Mouse (Mus musculus): Measurements from ENCODE around the gene Ankrd16. TPM values are rescaled to one million over a fixed set of nuclear protein-coding genes. Genes with fewer than 3 reads are reported as not detected.
A peak's percentile ranks its signal among the peaks of the same experiment; 100 is the strongest.

Ankrd16 gene
- polyA plus RNA-seq, 1 experiment from 2014 or later: 51.0 TPM

DNA sequence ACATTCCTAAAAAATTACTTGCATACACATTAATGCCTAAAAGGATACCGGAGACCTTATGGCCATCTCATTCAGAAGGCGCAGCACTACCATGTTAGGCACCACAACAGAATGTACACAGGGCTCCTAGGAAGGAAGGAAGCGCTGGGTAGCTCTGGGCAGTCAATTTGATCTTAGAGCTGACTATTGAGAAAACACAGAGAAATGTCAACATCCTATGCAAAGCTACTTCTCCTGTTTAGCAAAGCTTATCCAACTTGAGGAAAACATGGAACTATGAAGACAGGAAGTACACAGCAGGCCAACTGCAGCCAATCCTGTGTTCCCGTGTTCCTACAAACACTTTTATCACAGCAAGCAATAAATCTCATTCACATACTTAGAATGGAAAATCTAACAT, 6.0 kb upstream of the Ankrd16 start:
- in situ Hi-C loops (cut with MboI; ENCODE audit: low pct_unique_long_range_greater_than_20kb): loop anchor here (25.0 kb wide), 1 partner anchor 1684 kb away; the partner anchor contains the start of genes Atp5c1 and Kin
- DNase-seq (ENCODE audit: low read depth, low spot score): no peak
- CTCF ChIA-PET: interaction anchor here (1.5 kb wide), 1 partner anchor 9 kb away, joined by 3 read pairs; no protein-coding TSS in a partner anchor

DNA sequence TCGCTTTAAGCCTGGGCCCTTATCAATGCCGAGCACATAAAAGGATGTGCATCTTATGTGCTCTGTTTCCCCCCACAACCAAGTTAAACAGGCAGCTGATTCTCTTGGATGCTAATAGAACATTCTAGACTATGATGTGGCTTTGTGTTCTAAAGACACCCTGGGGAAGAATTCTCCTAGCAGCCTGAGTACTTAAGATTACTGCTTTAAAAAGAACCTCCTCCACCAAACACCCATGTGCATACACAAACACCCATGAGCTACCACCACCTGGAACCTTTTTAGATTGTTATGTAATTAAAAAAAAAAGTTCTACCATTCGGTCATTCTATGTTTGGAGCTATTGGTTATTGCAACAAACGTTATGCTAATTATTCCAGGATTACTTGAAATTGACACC, 5.3 kb upstream of the Ankrd16 start:
- no peak for DNase-seq (ENCODE audit: low read depth, low spot score)
- POLR2A ChIA-PET: no interaction called here
- no peaks in the 10 kb centered on the region for H3K27me3 ChIP-seq
- in situ Hi-C loops (cut with MboI; ENCODE audit: low pct_unique_long_range_greater_than_20kb): loop anchor here (25.0 kb wide), 1 partner anchor 1685 kb away; the partner anchor contains the start of genes Atp5c1 and Kin
- CTCF ChIA-PET: interaction anchor here (1.5 to 1.6 kb wide), 2 partner anchors 8 to 9 kb away, joined by 3 to 4 read pairs; no protein-coding TSS in a partner anchor
- no peak for TF ChIP-seq CTCF (IDR thresholded peaks at IDR 0.05)
- no peak for ATAC-seq

More for the DNA sequence above, 6.0 kb upstream of the Ankrd16 start:
- H3K27me3 ChIP-seq: no peaks in the 10 kb centered on the region
- no peak for ATAC-seq
- POLR2A ChIA-PET: no interaction called here
- TF ChIP-seq CTCF (IDR thresholded peaks at IDR 0.05): no peak

DNA sequence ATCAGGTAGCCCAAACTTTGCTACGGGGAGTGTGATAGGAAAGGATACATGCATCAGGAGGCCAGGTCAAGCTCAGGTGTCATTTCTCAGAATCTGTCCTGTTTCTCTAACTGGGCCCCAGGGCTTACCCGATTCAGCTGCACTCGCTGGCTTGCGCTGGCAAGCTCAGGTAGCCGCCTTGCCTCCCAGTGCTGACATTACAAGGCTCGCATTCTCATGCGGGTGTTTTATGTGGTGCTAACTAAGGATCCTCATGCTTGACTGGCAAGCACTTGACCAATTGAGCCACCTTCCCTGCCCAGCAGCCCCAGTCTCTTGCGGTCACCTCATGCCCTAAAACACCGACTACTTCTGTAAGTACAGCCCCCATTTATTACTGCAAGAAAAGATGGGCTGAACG, 3.2 kb upstream of the Ankrd16 start:
- ATAC-seq (no peak), DNase-seq (ENCODE audit: low read depth, low spot score) (no peak)
- no peak for TF ChIP-seq CTCF (IDR thresholded peaks at IDR 0.05)
- in situ Hi-C loops (cut with MboI; ENCODE audit: low pct_unique_long_range_greater_than_20kb): loop anchor here (25.0 kb wide), 1 partner anchor 1687 kb away; the partner anchor contains the start of genes Atp5c1 and Kin
- ChIA-PET POLR2A (no interaction called here), CTCF (interaction anchor here (1.4 kb wide), 1 partner anchor 9 kb away, joined by 5 read pairs; no protein-coding TSS in a partner anchor)
- no peaks in the 10 kb centered on the region for H3K27me3 ChIP-seq

DNA sequence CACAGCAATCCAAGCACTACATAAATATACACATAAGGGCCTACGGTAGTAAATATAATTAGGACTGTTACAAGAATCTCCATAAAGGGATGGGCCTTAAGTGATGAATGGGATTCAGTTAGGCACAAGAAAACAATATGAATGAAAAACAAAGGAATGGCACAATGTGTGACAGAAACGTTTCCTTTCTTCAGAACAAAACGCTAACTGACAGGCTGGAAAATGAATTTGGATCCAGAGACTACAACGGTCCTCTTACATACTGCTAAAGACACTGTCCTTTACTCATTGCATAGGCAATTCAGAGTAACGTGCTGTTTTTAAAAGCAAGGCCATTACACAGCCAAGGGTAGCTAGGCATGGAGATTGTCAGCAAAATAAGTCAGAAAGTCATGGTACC, 2.6 kb upstream of the Ankrd16 start:
- TF ChIP-seq CTCF (IDR thresholded peaks at IDR 0.05): no peak
- POLR2A ChIA-PET: no interaction called here
- in situ Hi-C loops (cut with MboI; ENCODE audit: low pct_unique_long_range_greater_than_20kb): loop anchor here (5.0 to 25.0 kb wide), 2 partner anchors 637 to 1462 kb away; no protein-coding TSS in a partner anchor

DNA sequence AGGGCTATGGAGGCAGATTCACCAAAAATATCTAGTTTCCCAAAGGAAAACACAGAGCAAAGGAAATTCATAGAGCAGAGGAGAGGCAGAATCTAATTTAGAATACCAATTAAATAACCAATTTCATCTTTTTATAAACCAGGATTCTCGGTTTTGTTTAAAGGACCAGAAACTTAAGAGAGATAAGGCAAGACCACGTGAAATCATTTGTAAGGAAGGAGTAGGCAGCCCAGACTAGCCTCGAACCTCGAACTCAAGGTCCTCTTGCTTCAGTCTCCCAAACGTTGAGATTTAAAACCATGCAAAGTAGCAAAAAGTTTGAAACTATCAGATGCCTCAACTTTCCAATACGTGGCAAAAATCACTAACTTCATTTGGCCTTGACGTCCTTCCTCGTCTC, 1.3 kb upstream of the Ankrd16 start:
- no peak for DNase-seq (ENCODE audit: low read depth, low spot score)
- TF ChIP-seq CTCF (IDR thresholded peaks at IDR 0.05): no peak
- POLR2A ChIA-PET: no interaction called here
- ATAC-seq: no peak
- H3K27me3 ChIP-seq: no peaks in the 10 kb centered on the region
- CTCF ChIA-PET: no interaction called here
- in situ Hi-C loops (cut with MboI; ENCODE audit: low pct_unique_long_range_greater_than_20kb): loop anchor here (5.0 to 25.0 kb wide), 2 partner anchors 636 to 1461 kb away; no protein-coding TSS in a partner anchor

More for the DNA sequence above, 2.6 kb upstream of the Ankrd16 start:
- ATAC-seq (no peak), DNase-seq (ENCODE audit: low read depth, low spot score) (no peak)
- no peaks in the 10 kb centered on the region for H3K27me3 ChIP-seq
- CTCF ChIA-PET: interaction anchor here (1.4 kb wide), 1 partner anchor 9 kb away, joined by 5 read pairs; no protein-coding TSS in a partner anchor

DNA sequence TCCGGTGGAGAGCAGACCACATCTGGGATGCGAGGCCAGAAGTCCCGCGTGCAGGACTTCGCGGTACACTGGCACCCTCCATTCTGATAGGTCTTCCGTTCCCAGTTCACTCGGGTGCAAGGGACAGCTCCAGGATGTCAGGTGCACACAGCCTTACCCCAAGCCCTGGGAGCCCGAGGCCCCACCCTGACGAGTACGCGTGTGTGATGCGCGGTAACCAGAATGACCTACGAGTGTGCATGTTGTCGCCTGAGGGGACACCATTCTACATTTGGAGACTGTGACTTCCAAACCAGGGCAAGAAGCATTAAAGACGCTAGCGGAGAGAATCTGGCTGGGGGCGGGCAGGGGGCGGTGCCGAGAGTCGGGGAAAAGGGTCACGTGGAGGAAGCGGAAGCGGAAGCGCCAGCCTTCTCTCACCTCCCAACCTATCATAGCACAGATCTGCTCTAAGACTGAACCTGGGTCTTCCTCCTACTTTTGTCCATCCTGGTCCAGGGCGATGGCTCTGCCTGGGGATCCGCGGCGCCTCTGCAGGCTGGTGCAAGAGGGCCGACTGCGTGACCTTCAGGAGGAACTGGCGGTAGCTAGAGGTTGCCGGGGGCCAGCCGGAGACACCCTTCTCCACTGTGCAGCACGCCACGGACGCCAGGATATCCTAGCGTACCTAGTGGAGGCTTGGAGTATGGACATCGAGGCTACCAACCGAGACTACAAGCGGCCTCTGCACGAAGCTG, 579 bp downstream of the Ankrd16 start:
- H3K27me3 ChIP-seq: no peaks in the 10 kb centered on the region
- in situ Hi-C loops (cut with MboI; ENCODE audit: low pct_unique_long_range_greater_than_20kb): loop anchor here (5.0 to 25.0 kb wide), 2 partner anchors 634 to 1459 kb away; no protein-coding TSS in a partner anchor
- TF ChIP-seq CTCF (IDR thresholded peaks at IDR 0.05): no peak
- ATAC-seq (peak; percentile 72), DNase-seq (ENCODE audit: low read depth, low spot score) (peak; percentile 34)
- ChIA-PET CTCF (no interaction called here), POLR2A (interaction anchor here (1.5 kb wide), 1 partner anchor 11 kb away, joined by 3 read pairs; no protein-coding TSS in a partner anchor)

DNA sequence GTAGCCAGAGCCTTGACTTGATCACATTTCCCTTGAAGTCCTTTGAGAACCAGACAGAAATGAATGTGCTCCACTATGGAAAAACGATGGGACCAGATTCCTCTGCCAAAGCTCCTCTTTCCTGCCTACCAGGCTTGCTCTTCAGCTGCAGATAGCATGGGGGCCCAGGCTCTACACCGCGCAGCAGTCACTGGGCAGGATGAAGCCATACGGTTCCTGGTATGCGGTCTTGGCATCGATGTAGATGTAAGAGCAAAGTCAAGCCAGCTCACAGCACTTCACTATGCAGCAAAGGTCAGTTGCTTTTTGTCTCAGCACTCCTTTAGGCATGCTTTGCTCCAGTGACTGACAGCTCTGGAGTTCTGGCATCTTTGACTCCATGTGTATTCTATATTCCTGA, 6.5 kb downstream of the Ankrd16 start:
- in situ Hi-C loops (cut with MboI; ENCODE audit: low pct_unique_long_range_greater_than_20kb): loop anchor here (25.0 kb wide), 1 partner anchor 1453 kb away; no protein-coding TSS in a partner anchor
- POLR2A ChIA-PET: no interaction called here
- no peak for TF ChIP-seq CTCF (IDR thresholded peaks at IDR 0.05)
- no peaks in the 10 kb centered on the region for H3K27me3 ChIP-seq
- DNase-seq (ENCODE audit: low read depth, low spot score): no peak
- CTCF ChIA-PET: interaction anchor here (2.8 kb wide), 1 partner anchor 10 kb away, joined by 8 read pairs; no protein-coding TSS in a partner anchor
- ATAC-seq: no peak

DNA sequence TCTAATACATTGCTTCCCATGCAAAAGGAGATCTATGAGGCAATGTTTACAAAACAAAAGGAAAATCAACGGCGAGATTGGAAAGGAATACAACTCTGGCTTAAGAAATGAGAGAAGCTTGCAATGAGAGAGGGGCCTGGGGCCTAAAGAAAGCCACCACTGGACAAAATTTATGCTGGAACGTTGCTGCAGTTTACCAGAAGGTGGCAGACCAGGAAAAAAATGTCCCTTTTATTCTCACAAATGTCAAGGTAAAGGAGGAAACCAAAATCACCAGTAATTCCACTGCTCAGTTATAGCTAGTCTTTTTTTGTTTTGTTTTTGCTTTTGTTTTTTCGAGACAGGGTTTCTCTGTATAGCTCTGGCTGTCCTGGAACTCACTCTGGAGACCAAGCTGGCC, 17.0 kb downstream of the Ankrd16 start:
- in situ Hi-C loops (cut with MboI; ENCODE audit: low pct_unique_long_range_greater_than_20kb): loop anchor here (25.0 kb wide), 1 partner anchor 1443 kb away; no protein-coding TSS in a partner anchor
- DNase-seq (ENCODE audit: low read depth, low spot score): no peak
- peak; percentile 41 for TF ChIP-seq CTCF (IDR thresholded peaks at IDR 0.05)
- H3K27me3 ChIP-seq: no peaks in the 10 kb centered on the region
- CTCF ChIA-PET: interaction anchor here (2.1 kb wide), 1 partner anchor 11 kb away, joined by 8 read pairs; no protein-coding TSS in a partner anchor
- ATAC-seq: no peak
- POLR2A ChIA-PET: no interaction called here

DNA sequence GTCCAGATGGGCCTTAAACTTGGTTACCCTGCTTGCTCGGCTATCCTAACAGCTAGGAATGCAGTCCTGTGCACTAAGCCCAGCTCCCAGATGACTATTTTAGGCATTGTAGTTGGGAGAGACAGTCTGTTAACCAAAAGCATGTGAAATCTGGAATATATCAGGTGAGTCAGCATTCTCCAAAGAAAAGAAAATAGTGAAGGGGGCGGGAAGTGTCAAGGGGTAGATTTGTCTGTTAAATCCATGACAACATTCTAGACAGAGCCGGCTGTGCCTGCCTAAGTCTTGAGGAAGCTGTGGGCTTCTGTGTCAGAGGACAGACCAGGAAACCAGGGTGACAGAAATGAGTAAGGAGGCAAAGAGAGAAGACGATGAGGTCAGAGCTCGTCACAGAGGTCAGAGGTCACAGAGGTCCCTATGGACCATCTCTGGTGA, 20.3 kb downstream of the Ankrd16 start:
- no peaks in the 10 kb centered on the region for H3K27me3 ChIP-seq
- no peak for TF ChIP-seq CTCF (IDR thresholded peaks at IDR 0.05)
- ATAC-seq: peak; percentile 88
- CTCF ChIA-PET: no interaction called here
- in situ Hi-C loops (cut with MboI; ENCODE audit: low pct_unique_long_range_greater_than_20kb): loop anchor here (25.0 kb wide), 1 partner anchor 1439 kb away; no protein-coding TSS in a partner anchor
- POLR2A ChIA-PET: no interaction called here
- DNase-seq (ENCODE audit: low read depth, low spot score): peak; percentile 51

DNA sequence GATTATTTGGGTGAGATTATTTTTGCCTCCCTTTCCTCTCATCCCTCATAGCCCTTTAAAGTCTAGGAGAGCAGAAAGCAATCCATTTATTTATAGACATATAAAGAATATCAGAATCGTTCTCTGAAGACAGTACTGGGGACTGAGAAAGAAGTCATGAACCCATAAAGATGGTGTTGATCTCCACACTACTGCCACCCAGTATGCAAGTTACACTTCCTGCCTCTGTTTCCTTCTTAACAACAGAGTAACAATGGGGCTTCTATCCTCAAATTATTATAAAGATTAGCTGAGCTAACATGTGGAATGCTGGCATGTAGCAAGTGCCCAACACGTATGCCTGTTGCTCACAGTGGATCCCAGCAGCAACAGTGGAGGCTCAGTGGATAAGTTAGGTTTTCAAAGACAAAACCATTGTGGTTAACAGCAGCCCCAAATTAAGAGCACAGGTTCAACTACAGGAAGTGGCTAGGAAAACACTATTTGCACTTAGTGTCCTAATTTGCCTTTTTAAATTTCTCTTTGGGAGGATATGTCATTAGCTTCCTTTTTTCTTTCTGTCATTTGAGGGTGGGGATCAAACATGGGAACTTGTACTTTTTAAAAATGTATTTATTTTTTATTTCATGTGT, 23.7 kb downstream of the Ankrd16 start:
- no peak for DNase-seq (ENCODE audit: low read depth, low spot score)
- no peaks in the 10 kb centered on the region for H3K27me3 ChIP-seq
- TF ChIP-seq CTCF (IDR thresholded peaks at IDR 0.05): no peak
- POLR2A ChIA-PET: no interaction called here
- ATAC-seq: no peak
- CTCF ChIA-PET: interaction anchor here (1.5 kb wide), 1 partner anchor 8 kb away, joined by 3 read pairs; no protein-coding TSS in a partner anchor
- in situ Hi-C loops (cut with MboI; ENCODE audit: low pct_unique_long_range_greater_than_20kb): no loop called here

Other genes starting within 250 kb of the Ankrd16 start
- gene Pfkfb3, start 223.8 kb upstream of the Ankrd16 start, polyA plus RNA-seq (2021): 21.2 TPM
- gene Rbm17, start 173.7 kb upstream of the Ankrd16 start, polyA plus RNA-seq (2021): 141 TPM
- gene Gm17490, start 151.6 kb upstream of the Ankrd16 start, polyA plus RNA-seq (2021): not detected
- gene Il2ra, start 135.1 kb upstream of the Ankrd16 start, polyA plus RNA-seq (2021): not detected
- 0.91 TPM for gene Il15ra, start 72.6 kb upstream of the Ankrd16 start, polyA plus RNA-seq (2021)
- 119 TPM for gene Fbh1, start 294 bp upstream of the Ankrd16 start, polyA plus RNA-seq (2021)

Measured in Patski (cell line).